ENCODE assay signal across 9 mouse cellular contexts in the genomic region with DNA sequence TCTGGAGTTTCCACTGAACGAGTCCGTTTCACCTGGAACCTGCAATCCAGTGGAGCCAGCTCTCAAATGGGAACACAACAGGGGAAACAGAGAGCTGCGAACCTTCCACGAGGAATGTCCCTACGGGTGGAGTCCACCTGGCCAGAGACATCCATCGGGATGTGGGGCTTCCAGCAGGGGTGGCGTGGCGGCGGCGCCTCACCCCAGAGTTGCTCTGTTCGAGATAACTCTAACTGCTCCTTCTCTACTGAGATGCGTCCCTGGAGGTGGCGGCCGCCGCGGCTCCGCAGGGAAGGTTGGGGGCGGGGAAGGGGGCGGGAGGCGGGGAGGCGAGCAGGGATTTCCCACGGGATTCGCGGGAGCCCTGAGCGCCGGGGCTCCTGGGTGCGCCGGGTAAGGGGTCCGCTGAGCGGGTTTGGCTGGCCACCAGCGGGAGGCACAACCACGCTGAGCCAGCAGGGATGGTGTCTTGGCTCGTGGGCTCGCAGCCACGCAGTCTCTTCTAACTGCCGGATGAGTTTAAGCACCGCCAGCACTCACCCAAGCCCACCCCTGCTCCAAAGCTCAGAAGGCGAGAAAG. TPM values are rescaled to one million over a fixed set of nuclear protein-coding genes. Genes with fewer than 3 reads are reported as not detected.
A peak's percentile ranks its signal among the peaks of the same experiment; 100 is the strongest.
DNase-seq lines count a peak whose midpoint lies in the region; ATAC-seq and TF ChIP-seq lines count a peak whose summit lies in the region.
"Had no signal": no experiment of that assay in that cellular context is flagged by ENCODE, and none has a peak within 500 bp of the region (broad histone marks: within the 10 kb centered on the region; RNA-seq: fewer than 3 reads in every experiment).

No protein-coding gene starts in this region.

- H3K9me3 ChIP-seq in heart, embryonic 10.5 days, result no peaks in the 10 kb centered on the region
- H3K9me3 ChIP-seq in forebrain, embryonic 14.5 days (replicated peaks; ENCODE audit: control insufficient read depth, low read length), result no peaks in the 10 kb centered on the region
- no peaks in the 10 kb centered on the region for H3K9me3 ChIP-seq in limb, embryonic 10.5 days (replicated peaks)

- no peak for ATAC-seq in forebrain, embryonic 14.5 days
- ATAC-seq in megakaryocyte-erythroid progenitor cell, adult 5-6 weeks (replicated peaks; ENCODE audit: low FRiP score, low TSS enrichment, poor library complexity, severe bottlenecking), result no peak

- H3K9ac ChIP-seq in forebrain, embryonic 14.5 days (ENCODE audit: low read length), result peak overlapping the region; percentile 87

- H3K27ac ChIP-seq in heart, embryonic 10.5 days, result no peak overlapping the region
- peak overlapping the region; percentile 80 for H3K27ac ChIP-seq in forebrain, embryonic 14.5 days (ENCODE audit: low read depth, low read length)
- H3K27ac ChIP-seq in limb, embryonic 10.5 days, result no peak overlapping the region
- H3K27ac ChIP-seq in small intestine, adult 2 months (ENCODE audit: insufficient read depth, low read depth, low read length), result no peak overlapping the region

- WGBS in heart, embryonic 10.5 days, result under 1% methylated on average over 38 of the region's 38 CpGs
- under 1% methylated on average over 37 of the region's 38 CpGs for WGBS in forebrain, embryonic 14.5 days
- under 1% methylated on average over 38 of the region's 38 CpGs for WGBS in limb, embryonic 10.5 days
- WGBS in small intestine, adult 2 months, result 4% methylated on average over 38 of the region's 38 CpGs

- H3K4me2 ChIP-seq in forebrain, embryonic 14.5 days (ENCODE audit: low read length), result peak overlapping the region; percentile 99

- H3K27me3 ChIP-seq in heart, embryonic 10.5 days (ENCODE audit: insufficient read depth, poor library complexity, severe bottlenecking), result peaks cover 93% of the 10 kb centered on the region
- H3K27me3 ChIP-seq in forebrain, embryonic 14.5 days (replicated peaks; ENCODE audit: control insufficient read depth, insufficient read depth, low read length), result peaks cover 15% of the 10 kb centered on the region
- H3K27me3 ChIP-seq in limb, embryonic 10.5 days (ENCODE audit: low read depth, poor library complexity, severe bottlenecking), result peaks cover 96% of the 10 kb centered on the region
- H3K27me3 ChIP-seq in small intestine, adult 2 months (ENCODE audit: control insufficient read depth, insufficient read depth, low read length), result peaks cover 28% of the 10 kb centered on the region

- no peak for TF ChIP-seq CTCF in small intestine, adult 2 months (IDR thresholded peaks at IDR 0.05; ENCODE audit: extremely low read depth, insufficient read length, insufficient replicate concordance, low read depth, low read length)

- peaks cover 42% of the 10 kb centered on the region for H3K4me1 ChIP-seq in heart, embryonic 10.5 days
- peaks cover 9% of the 10 kb centered on the region for H3K4me1 ChIP-seq in forebrain, embryonic 14.5 days (ENCODE audit: control insufficient read depth, insufficient read depth, low read length)
- peaks cover 26% of the 10 kb centered on the region for H3K4me1 ChIP-seq in limb, embryonic 10.5 days
- H3K4me1 ChIP-seq in small intestine, adult 2 months (ENCODE audit: control insufficient read depth, insufficient read depth, insufficient read length, low read length), result peaks cover 4% of the 10 kb centered on the region

- H3K36me3 ChIP-seq in heart, embryonic 10.5 days, result no peaks in the 10 kb centered on the region
- H3K36me3 ChIP-seq in forebrain, embryonic 14.5 days (ENCODE audit: control insufficient read depth, insufficient read depth, low read length), result no peaks in the 10 kb centered on the region
- no peaks in the 10 kb centered on the region for H3K36me3 ChIP-seq in limb, embryonic 10.5 days
- H3K36me3 ChIP-seq in small intestine, adult 2 months (ENCODE audit: control insufficient read depth, insufficient read depth, low read length), result no peaks in the 10 kb centered on the region

- DNase-seq in heart, embryonic 10.5 days (ENCODE audit: low spot score), result peak; percentile 76
- DNase-seq in heart, adult 9 months (ENCODE audit: low spot score in 2 of 2), result no peak
- DNase-seq in Muller cell, postnatal 12 days (ENCODE audit: inconsistent ontology term), result peak; percentile 16
- DNase-seq in forebrain, embryonic 14.5 days (ENCODE audit: low spot score), result no peak
- no peak for DNase-seq in limb, embryonic 10.5 days (ENCODE audit: low spot score)
- DNase-seq in urinary bladder, adult 2 months (ENCODE audit: low spot score), result no peak

- H3K4me3 ChIP-seq in heart, embryonic 10.5 days, result peak overlapping the region; percentile 72
- H3K4me3 ChIP-seq in forebrain, embryonic 14.5 days (ENCODE audit: low read depth, low read length), result peak overlapping the region; percentile 83
- H3K4me3 ChIP-seq in limb, embryonic 10.5 days, result peak overlapping the region; percentile 68
- peak overlapping the region; percentile 57 for H3K4me3 ChIP-seq in small intestine, adult 2 months (ENCODE audit: low read depth, low read length)

- TF ChIP-seq POLR2A in small intestine, adult 2 months (IDR thresholded peaks at IDR 0.05; ENCODE audit: low read depth, low read length), result no peak

RNA-seq across cellular contexts. Expression of a gene that starts 1.3 kb away (rescaled TPM):
- polyA plus RNA-seq in heart, embryonic 10.5 days (2016; fragmentation: Nextera tagmentation; extraction: Ambion mirVana), result 0.52 and 1.3 TPM in 2 replicates
- 27.8 and 32.5 TPM in 2 replicates for polyA plus RNA-seq in forebrain, embryonic 14.5 days (2014; fragmentation: Nextera tagmentation; extraction: Ambion mirVana)
- polyA plus RNA-seq in limb, embryonic 10.5 days (2016; fragmentation: Nextera tagmentation; extraction: Ambion mirVana), result 1.1 and 1.2 TPM in 2 replicates
- polyA plus RNA-seq in small intestine, adult 2 months (2012; rRNA removed), result 0.47 and 1.0 TPM in 2 replicates
- total RNA-seq in megakaryocyte-erythroid progenitor cell, adult 5-6 weeks (2014; fragmentation: Nextera tagmentation), result not detected in 2 replicates
- 0.09 TPM in 1 of 2 replicates, not detected in the other for total RNA-seq in megakaryocyte-erythroid progenitor cell, adult 5-6 weeks (2017)
- polyA plus RNA-seq in urinary bladder, adult 2 months (2012; rRNA removed), result 0.84 and 0.91 TPM in 2 replicates
- total RNA-seq: MEL had no signal

Comparison
In these comparisons a context has a peak if more than half of its experiments do, and no peak if none do; other contexts are left out.
1. DNase-seq: peak in heart, embryonic 10.5 days (single experiment) and Muller cell, postnatal 12 days (single experiment); none in heart, adult 9 months (0 of 2), forebrain, embryonic 14.5 days (single experiment), limb, embryonic 10.5 days (single experiment) and urinary bladder, adult 2 months (single experiment).
2. RNA of a gene that starts 1.3 kb away (polyA plus RNA-seq): 27.8 to 32.5 TPM in forebrain, embryonic 14.5 days; 0.52 to 1.3 TPM in heart, embryonic 10.5 days, 1.1 to 1.2 TPM in limb, embryonic 10.5 days, 0.47 to 1.0 TPM in small intestine, adult 2 months and 0.84 to 0.91 TPM in urinary bladder, adult 2 months; every median in the first group is over 10 times any median in the second.
3. Peak in every context shown above with its lines, with median percentiles within 50 percentile points of each other: H3K4me3 ChIP-seq.